Mouse (Mus musculus): Measurements from ENCODE around the gene Tubal3. TPM values are rescaled to one million over a fixed set of nuclear protein-coding genes. Genes with fewer than 3 reads are reported as not detected.

Gene Tubal3
- total RNA-seq, 2 experiments from 2014 or later = not detected

DNA sequence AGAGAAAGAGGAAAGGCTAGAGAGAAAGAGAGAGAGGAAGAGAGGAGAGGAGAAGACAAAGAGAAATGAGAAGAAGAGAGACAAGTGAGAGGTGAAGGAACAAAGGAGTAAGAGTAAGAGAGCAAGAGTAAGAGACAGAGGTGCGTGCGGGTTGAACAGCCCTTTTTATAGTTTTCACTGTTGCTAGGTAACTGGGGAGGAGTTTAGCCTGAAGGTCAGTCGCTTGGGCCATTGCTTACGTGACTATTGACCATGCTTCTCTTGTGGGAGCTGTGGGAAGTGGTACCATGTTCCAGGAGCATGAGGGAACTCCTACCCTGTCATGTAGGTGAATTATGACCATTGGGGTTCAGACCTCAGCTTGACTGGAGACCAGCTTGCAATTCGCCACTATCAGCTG, 7.7 kb upstream of the Tubal3 start:
- intact Hi-C loops (cut with DNase I; ENCODE audit: low total_unique reads) = no loop called here
- no peak for DNase-seq

- intact Hi-C loops (cut with DNase I; ENCODE audit: low total_unique reads) = no loop called here
- no peak for DNase-seq
Observed at GRCm38 (mm10) chr13:3913504-3913903, 4.6 kb upstream of the Tubal3 start.

DNA sequence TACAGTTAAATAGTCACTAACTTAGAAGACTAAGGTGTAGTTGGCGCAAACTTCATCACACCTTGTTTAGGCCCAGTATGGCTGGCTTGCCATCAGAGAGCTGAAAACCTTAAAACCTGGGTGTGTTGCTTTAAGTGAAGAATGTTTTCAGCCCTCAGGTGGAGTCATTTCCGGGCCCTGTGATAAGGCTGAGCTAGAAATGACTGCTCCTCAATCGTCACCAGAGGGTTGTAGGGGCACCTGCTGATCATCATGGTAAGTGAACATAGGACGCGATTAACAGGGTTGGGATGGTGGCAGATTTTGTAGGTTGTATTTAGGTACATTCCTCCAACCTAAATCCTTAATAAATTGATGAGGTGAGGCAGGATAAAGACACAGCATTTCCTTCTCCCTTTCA, 6.4 kb downstream of the Tubal3 start:
- intact Hi-C loops (cut with DNase I; ENCODE audit: low total_unique reads) = no loop called here
- no peak for DNase-seq

GRCm38 (mm10) chr13:3925632-3926031, 7.6 kb downstream of the Tubal3 start:
- DNase-seq = no peak
- intact Hi-C loops (cut with DNase I; ENCODE audit: low total_unique reads) = no loop called here

DNA sequence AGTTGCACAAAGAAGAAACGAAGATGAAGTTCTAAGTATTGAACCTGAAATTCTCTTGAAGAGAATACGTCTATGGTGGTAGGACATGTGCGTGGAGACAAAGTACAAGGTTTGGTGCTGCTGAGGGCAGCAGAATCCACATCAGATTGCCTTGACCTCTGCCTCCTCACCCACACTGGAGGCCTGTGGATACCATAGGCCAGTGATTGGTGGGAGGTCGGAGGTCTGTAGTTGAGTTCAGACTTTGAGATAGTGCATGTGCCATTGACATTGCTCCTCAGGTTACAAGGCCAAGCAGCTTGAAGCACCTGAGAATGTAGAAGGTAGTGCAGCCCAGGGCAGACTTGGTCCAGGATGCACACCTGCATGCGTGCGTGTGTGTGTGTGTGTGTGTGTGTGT, 8.0 kb downstream of the Tubal3 start:
- intact Hi-C loops (cut with DNase I; ENCODE audit: low total_unique reads) = no loop called here
- no peak for DNase-seq

- intact Hi-C loops (cut with DNase I; ENCODE audit: low total_unique reads) = no loop called here
- DNase-seq = no peak
Observed at GRCm38 (mm10) chr13:3944699-3945098, 26.6 kb downstream of the Tubal3 start.

DNA sequence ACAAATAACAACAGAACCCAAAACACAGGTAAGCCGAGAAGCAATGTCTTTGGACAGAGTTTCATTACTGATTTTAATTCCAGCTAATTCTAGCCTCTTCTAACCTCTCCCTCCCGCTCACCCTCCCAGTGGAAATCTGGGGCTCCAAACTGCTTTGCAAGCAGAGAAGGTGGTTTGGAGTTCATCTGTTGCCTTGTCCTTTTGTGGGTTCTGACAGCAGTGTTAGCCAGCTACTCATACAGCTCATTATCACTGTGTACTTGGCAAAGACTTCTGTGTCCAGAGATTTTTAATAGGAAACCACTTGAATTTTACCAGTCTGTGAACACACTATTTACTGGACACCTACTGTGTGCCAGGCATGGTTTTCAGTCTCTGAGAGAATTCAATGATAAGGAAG, 27.2 kb downstream of the Tubal3 start, which contains the start of gene Ucn3:
Ucn3 (minus strand) TSS at position 101 of the 400 bp plus-strand sequence.
- DNase-seq = no peak
- intact Hi-C loops (cut with DNase I; ENCODE audit: low total_unique reads) = no loop called here

DNA sequence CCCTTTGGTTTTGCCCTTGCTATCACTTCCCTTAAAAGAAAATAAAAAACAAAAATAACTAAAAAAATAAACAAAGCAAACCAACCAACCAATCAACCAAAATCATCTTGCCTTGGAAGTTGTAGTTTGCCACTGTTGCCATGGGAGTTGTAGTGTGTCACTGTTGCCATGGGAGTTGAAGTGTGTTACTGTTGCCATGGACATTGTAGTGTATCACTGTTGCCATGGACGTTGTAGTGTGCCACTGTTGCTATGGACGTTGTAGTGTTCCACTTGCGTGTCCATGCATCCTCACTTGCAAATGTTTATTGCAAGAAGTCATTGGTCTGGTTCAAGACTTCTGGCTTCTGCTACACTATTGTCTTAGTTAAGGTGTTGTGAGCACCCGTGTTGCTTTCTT, 29.2 kb downstream of the Tubal3 start:
- no peak for DNase-seq
- intact Hi-C loops (cut with DNase I; ENCODE audit: low total_unique reads) = no loop called here

- DNase-seq = no peak
- intact Hi-C loops (cut with DNase I; ENCODE audit: low total_unique reads) = no loop called here
Observed at GRCm38 (mm10) chr13:3949477-3949876, 31.4 kb downstream of the Tubal3 start.

DNA sequence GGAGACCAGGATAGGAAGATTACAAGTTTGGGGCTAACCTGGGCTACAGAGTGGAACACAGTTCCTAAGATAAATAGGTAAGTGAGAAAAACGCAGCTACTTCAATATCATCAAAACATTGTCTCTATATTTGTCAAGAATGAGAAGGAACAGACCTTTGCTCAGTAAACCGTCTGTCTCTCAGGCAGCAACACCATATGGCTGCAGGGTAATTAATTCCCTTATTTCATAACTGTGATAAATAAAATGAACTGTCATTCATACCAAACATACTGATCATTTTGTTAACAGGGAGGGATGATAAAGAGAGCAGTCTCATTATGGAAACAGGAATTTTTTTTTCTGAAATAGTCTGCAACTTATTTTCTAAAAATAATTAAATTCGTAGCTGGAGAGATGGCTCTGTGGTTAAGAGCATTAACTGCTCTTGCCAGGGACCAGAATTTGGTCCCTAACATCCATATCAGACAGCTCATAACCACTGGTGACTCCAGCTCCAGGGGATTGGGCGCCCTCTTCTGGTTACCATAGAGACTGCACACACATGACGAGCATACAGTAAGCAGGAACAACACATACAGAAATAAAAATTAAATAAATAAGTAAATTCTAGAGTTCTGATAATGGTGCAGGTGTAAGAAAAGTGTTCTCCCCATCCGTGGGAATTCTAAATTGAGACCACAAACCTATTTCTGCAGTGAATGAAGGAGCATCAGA, 33.3 kb downstream of the Tubal3 start:
- intact Hi-C loops (cut with DNase I; ENCODE audit: low total_unique reads) = no loop called here
- DNase-seq = no peak

- intact Hi-C loops (cut with DNase I; ENCODE audit: low total_unique reads) = no loop called here
- DNase-seq = no peak
Observed at GRCm38 (mm10) chr13:3968849-3969248, 50.8 kb downstream of the Tubal3 start.

Small RNA genes within 50 kb of the gene (microRNA-seq; reads per million reads assigned to microRNA genes)
- 0 reads per million in 2 experiments for gene Gm22460

Other genes with a start within 250 kb of the Tubal3 start
- not detected for gene Calml3, start 114.0 kb upstream of the Tubal3 start, total RNA-seq (2021)
- gene Calm4, start 80.5 kb upstream of the Tubal3 start, total RNA-seq (2021) = not detected
- not detected for gene Calm5, start 64.1 kb upstream of the Tubal3 start, total RNA-seq (2021)
- 10 to 100 TPM; 32.8 to 46.3 TPM for gene Net1, start 54 bp upstream of the Tubal3 start, total RNA-seq (2021)
- gene Ucn3, start 27.1 kb downstream of the Tubal3 start, total RNA-seq (2021) = not detected
- 1 to 10 TPM; 3.0 to 3.3 TPM for gene Akr1c14, start 130.7 kb downstream of the Tubal3 start, total RNA-seq (2021)
- under 1 TPM; 0.25 to 0.38 TPM for gene Akr1c18, start 232.4 kb downstream of the Tubal3 start, total RNA-seq (2021)